Mouse (Mus musculus) CH12F3 (cell line): ENCODE measurements around the gene Gpc5.

Experiments used
- in situ Hi-C: fragments of 300-500 bp; cut with MboI; formaldehyde crosslinking; loops from 2 replicates; pipeline ENCODE4 v1.14.3; 2020; ENCODE audit warnings: low sequenced_read_pairs

Gene Gpc5

DNA sequence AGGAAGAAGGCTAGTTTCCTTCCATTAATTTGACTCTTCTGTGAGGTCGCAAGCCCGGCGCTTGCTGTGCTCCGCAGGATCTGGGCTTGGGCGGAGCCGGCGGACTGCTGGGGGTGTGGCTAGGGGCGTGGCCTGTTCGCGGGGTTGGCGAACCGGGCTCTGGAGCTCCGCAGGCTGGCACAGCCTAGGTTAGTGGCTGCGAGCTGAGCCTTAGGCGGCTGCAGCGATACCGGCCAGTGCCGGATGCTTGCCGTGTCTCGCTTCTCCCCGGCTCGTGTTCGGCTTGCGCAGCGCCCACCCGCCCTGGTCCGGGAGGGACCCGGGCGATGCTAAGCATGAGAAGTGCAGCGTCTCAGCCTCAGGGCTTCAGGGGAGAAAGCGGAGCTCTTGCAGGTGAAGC is at the start of gene Gpc5:
Gene Gpc5 (plus strand): TSS at position 135 of the 400 bp plus-strand sequence.
- in situ Hi-C loops: no loop called here

DNA sequence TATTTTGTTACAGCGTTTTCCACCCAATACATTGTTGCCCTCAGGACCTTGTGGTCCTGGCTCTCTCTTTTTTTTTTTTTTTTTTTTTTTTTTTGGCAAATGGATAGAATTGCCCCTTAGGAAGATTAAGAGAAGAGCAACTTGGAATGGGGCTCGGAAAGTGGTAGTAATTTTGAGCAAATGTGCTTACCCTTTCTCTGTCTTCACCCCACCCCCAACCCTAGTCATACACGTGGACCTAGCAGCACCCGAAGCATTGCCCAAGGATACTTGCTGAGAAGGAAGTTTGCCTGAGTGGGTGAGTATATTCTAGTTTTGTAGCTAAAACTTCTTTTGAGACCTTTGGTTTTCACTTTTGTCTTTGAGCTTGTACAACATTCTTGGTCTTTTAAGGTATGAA is 49.4 kb upstream of the Gpc5 start:
- in situ Hi-C loops: no loop called here

DNA sequence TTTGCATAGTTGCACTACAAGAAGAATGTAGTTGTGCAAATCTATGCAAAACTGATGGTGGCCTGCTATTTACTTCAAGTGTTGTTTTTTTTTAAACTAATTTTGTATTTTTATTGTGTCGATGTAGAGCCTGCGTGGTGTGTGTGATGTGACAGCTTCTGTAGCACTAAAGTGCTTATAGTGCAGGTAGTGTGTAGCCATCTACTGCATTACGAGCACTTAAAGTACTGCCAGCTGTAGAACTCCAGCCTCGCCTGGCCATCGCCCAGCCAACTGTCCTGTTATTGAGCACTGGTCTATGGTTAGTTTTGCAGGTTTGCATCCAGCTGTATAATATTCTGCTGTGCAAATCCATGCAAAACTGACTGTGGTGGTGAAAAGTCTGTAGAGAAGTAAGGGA is 48.0 kb upstream of the Gpc5 start:
- in situ Hi-C loops: no loop called here

DNA sequence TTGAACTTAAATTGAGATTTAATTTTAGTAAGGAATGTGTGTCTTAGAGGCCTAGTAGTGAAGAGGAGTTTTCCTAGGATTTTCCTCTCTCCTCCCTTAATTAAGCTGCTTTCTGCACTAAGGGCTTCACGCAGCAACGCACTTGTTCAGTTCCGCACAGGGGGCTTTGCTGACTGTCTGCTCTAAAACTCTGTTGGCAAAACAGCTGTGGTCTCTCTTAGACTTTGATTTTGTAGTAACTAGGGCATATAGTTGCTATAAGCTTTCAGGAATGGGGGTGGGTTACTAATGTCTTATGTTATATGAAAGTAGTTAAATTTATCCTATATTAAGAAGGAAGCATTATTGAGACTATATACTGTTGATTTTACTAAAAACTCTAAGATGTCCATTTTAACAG is 46.3 kb upstream of the Gpc5 start:
- in situ Hi-C loops: no loop called here

DNA sequence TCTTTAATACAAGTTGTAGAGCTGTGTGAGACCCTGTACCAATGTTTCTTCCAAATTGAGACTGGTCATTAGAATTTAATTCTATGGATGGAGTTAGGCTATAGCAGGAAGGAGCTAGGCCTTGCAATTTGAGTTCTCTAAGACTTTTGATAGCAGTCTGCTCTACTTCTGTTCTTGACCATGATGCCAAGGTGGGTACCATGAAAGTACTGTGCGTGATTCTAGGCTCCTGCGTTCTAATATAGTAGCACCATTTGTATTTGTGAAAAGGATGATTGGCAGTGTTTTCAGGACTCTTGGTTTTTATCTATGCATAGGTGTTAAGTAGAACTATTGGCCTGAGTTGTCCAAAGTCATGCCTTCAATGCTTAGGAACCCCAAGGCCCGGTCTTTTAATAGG is 44.7 kb upstream of the Gpc5 start:
- in situ Hi-C loops: no loop called here

DNA sequence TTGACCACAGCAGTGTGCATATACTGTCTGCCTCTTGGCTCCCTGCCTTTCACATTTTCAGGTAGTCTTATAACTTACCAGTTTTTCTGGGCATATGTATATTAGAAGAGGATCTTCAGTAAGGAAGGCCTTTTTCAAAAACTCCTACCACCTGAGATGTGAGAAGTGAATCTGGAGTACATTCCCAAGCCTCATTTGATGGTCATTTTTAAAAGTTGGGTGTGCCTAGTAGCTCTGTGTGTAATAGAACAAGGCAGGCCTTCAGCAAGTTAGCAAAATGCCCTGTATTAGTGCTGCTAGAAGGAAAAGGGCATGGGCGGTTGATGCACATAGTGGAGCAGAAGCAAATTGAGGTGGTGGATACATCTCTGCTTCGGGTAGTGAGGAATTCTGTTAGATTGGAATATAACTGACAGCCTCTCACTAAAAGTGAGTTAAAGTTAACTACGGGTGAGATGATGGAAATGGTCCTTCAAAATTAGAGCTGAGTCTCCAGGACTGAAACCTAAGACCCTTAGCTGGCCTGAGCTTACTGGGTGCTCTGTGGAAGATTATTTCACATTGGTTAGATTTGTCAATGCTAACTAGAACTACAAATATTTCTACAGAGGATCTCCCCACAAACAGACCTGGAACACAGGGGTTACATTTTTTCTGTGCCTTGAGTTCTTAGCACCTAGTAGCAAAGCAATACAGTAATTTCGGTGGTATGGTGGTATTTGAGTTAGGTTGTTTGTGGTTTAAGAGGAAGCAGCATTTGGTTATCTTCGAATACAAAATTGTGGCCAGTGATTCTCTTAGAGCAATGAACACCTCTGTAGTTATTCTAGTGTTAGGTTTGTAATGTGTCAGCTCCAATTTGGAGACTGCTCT is 43.8 kb upstream of the Gpc5 start:
- in situ Hi-C loops: no loop called here

DNA sequence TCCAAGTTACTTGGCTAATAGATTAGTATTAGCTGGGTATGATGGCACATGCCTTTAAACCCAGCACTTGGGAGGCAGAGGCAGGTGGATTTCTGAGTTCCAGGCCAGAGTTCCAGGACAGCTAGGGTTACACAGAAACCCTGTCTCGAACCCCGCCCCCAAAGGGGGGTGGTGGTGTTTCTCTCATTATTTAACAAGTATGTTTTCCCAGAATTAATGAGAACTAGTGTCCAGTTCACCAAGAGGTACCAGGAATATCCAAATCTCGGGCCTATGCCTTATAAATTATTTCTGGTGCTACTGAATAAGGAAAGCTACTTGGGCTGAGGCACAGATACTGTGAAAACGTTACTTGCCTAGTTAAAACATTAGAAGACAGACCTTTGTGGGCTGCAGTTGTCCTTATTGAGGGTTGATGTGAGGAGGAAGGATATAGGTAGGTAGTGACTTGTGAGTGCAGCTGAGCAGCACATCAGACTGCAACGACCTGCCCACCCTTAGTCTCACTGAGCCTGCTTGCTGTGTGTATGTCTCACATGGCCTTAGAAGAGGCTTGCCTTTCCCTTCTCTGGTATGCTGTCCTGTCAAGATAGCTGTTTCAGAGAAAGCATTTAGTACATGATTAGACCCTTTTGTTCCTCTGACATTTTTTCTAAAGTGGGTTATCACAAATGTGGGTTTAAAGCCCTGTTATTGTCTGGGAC is 43.0 kb upstream of the Gpc5 start:
- in situ Hi-C loops: no loop called here

DNA sequence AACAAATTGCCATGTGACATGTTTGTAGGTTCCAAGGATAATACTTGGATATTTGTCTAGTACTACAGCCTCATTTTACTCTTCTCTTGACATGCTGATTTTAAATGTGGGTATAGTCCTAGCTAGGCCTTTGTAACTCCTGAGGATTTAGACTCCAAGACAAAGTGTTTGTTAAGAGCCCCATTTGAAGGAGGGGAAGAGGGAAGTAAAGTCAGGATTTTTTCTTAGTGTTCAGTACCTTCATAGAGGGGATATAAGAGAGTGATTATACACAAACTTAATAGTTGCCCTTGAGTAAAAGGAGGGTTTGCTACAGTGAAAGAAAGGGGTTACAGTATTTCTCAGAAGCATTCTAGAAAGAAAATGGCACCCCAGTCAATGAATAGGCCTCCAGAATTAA is 42.2 kb upstream of the Gpc5 start:
- in situ Hi-C loops: no loop called here

DNA sequence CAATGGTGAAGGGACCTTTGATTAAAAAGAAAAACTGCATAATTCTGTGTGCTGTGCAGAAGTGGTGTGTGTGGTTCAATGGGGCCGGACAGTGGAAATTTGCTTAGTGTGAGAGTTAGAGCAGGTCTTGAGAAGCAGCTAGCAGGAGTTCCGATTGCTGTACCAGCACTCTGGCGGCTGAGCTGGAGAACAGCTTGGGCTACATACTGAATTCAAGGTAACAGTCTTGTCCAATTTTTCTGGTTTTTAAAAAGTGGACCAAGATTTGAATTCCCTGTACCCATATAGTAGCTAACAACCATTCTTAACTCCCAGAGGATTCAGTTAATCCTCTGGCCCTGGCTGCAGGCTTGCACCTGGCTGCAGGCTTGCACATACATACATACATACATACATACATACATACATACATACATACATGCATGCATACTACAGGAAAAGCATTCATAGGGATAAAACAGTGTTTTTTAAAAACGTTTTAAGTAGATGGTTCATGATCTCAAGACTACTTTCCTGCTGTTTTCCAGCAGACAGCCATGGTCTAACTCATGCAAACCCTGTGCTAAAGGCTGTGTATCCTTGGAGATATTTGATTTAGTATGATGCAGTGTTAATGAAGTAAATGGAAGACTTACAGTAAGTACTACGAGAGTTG is 40.8 kb upstream of the Gpc5 start:
- in situ Hi-C loops: no loop called here

DNA sequence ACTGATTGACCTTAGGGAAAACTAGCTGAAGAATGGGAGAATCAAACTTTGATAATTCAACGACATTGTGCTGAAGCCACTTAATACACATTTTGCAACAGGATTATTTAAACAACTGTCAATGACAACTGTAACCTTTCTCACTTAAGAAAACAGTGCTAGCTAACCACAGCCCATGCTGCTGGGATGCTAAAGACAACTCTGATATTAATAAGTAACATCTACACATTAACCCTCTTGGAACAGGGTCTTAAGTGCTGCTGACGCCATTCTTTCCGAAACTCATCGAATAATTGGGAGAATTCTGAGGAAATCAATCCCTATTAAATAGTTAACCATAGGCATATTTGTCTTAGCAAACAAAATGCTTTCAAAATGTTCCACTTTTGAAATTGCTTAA is 39.6 kb upstream of the Gpc5 start:
- in situ Hi-C loops: no loop called here

DNA sequence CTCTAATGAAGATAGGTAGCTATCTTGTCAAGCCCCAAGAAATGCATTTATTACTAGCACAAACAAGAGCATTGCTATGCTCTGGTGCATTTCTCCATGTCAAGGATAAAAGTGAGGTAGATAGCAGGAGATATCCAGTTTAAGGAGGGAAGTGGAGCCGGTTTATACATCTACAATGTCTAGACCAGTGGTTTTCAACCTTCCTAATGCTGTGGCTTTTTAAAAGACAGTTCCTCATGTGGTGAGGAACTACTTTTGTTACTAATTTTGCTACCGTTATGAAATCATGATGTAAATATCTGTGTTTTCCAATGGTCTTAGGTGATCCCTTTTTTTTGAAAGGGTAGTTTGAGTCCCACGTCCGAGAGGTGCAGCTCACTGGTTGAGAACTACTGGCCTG is 37.8 kb upstream of the Gpc5 start:
- in situ Hi-C loops: no loop called here

DNA sequence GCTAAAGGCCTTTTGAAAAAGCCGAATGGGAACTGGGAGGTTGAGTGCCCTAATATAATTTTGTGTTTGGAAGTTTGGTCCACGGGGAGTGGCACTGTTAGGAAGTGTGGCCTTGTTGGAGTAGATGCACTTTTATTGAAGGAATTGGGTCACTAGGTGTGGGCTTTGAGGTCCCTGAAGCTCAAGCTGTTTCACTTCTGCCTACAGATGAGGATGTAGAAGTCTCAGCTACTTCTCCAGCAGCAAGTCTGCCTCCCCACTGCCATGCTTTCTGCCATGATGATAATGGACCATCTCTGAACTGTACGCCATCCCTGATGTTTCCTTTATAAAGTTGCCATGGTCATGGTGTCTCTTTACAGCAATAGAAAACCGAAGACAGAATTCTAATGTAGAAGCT is 34.5 kb upstream of the Gpc5 start:
- in situ Hi-C loops: no loop called here

DNA sequence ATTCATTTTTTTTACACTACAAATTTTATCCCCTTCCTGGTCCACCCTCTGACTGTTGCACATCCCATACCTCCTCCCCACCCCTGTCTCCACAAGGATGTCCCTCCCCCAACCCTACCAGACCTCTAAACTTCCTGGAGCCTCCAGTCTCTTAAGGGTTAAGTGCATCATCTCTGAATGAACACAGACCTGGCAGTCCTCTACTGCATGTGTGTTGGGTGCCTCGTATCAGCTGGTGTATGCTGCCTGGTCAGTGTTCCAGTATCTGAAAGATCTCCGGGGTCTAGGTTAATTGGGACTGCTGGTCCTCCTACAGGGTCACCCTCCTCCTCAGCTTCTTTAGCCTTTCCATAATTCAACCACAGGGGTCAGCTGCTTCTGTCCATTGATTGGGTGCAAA is 25.9 kb upstream of the Gpc5 start:
- in situ Hi-C loops: loop anchor here (5.0 kb wide), 1 partner anchor 104 kb away; no protein-coding TSS in a partner anchor

DNA sequence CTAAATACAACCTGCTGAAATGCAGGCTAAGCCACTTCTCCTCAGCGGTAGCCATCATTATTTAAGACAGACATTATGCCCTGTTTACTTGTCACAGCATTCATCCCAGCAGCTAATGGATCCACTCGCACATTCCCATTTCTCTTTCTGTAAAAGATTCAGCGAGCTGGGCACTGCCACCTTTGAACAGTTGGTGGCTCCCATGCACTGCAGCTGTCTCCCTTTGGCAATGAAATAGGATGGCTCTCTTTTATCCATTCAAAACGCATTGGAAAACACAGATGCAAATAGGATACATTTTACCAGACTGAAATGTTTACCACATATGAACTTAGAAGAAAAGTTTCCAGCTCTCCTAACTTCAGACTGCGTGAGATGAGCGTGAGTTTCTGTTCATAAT is 21.5 kb upstream of the Gpc5 start:
- in situ Hi-C loops: no loop called here

DNA sequence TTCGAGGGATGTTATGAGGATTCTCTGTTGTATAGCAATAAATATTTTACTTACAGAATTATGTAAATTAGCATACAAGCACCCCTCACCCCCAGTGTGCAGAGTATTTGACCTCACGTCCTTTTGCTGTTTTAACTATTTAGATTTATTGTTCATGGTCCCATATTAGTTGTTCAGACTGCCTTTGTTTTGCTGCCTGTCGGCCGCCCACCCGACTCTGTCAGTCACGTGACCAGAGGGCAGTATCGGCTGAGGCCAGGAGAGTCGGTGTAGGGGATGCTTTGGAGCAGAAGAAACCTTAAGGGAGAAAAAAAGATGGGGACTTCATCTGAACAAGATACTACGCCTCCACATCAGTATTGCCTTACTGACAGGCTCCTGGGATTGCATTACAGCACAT is 14.7 kb upstream of the Gpc5 start:
- in situ Hi-C loops: no loop called here

DNA sequence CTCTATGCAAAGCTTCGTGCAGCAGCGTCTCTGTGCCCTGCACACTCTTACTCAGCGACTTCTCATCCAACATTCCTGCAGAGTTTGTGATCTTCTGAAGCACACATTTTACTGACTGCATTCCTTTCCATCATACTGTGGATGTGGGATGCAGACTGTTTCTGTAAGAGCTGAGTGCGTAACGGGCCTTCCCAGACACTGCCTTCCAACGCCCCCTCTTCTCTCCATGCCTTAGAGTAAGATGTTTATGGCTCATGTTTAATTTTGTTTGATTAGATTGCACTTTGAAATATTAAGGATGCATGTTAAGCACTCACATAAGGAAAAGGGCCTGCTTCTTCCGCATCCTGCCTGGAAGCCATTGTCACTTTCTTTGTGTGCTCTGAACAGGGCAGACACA is 14.0 kb upstream of the Gpc5 start:
- in situ Hi-C loops: no loop called here

DNA sequence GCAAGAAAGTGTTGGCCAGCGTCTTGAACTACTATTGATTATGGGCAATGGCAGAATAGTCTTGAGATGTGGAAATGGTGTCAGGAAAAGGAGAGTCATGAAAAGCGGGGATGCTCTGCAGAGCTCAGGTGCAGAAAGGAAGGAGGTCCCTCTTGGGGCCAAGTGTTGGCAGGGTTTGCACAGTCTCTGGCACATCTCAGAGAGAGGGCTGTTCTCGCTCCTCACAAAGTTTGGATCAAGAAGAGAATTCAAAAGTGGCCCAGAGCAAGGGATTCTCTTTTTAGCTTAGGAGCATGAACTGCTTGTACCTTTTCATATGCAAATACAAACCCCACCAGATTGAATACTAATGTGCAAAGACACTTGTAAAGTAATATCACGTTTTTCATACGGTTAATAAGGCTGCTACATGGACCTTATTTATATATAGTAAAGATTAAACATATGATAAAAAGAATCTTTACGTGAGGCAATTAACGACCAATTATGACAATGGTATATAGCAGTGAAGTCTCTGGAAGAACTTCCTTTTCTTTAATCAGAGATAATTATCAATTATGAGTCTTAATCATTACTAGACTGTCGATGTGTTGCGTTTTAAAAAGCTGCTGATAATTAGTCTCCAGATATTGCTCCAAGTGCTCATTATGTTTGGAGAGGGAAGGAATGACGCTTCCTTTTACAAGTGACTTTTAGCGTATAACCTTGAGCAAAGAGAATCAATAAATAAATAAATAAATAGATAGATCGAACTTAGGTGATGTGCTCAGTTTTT is 10.1 kb upstream of the Gpc5 start:
- in situ Hi-C loops: no loop called here

DNA sequence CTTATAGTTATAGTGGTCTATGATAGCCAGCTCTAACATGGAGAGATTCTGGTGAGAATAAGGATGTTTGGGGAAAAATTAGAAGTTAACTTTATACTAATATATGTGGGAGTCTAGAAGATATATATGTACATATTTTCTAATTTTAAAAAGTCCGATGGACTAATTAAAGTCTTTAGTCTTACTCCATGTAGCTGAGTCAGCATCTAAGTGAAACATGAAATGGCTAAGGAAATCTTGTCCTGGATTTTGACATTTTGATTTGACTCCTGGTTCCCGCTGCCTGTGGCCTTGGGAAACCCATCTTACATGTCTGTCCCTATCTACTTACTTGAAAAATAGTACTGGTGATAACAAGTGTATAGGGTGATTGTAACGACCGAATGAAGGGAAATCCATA is 1.5 kb upstream of the Gpc5 start:
- in situ Hi-C loops: no loop called here

DNA sequence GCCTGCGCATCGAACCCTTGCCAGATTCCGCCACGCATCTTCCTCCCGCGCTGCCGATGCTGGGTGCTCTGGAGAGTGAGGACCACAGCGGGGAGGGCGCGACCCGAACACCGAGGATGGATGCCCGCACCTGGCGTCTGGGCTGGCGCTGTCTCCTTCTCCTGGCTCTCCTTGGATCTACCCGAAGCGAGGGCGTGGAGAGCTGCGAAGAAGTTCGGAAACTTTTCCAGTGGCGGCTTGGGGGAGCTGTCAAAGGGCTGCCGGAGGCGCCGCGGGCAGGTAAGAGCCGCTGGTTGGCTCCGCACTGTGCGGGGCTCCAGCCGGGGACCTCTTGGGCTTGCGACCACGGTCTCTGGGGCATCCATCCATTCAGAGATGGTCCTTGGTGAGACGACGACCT is 495 bp downstream of the Gpc5 start:
- in situ Hi-C loops: no loop called here

DNA sequence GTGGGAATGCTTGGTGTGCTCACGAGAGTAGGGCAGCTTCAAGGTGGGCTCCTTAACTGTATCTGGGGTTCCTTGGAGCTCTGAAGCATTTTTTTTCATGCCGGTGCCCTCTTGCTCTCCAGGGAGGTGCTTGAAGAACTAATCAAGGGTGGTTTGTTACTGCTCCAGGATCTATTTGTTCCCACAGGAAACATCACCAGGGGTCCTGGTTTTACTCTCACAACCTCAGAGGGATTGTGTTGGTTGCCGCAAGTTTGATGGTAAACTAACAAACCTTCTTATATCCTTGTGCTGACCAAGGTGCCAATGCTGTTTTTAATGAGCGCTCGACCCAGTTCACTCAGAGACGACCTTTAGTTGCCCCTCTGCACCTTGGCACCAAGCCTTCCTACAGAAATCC is 937 bp downstream of the Gpc5 start:
- in situ Hi-C loops: no loop called here

DNA sequence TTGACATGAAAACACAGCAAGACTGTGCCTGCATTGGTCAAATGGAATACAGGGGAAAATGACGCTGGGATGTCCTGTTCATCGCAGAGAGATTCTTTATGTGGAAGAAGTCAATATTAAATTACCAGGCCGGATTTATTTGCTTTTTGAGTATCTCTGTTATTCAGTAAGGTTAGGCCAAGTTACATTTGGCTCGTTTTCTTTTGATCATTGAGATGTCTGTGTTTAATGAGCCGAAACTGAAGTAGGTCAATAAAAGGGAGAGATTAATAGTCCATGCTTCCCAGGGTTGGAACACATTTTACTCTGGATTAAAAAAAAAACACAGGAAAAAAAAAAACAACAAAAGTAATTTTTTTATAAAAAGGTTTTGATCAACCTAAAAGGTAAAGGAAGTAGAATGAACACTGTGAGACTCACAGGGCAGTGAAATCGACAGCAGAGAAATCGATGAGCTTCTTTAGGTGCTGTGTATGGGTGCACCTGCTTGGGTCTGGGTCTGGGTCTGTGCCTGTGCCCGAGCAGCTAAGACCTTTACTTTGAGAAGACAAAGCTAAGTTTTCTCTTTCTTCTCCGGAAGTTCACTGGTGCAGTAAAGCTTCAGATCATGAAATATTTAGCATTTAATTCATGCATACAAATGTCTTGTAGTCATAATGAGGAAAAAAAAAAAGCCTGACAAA is 8.7 kb downstream of the Gpc5 start:
- in situ Hi-C loops: no loop called here
